Mouse (Mus musculus): Measurements from ENCODE around the gene Tmprss15. TPM values are rescaled to one million over a fixed set of nuclear protein-coding genes. Genes with fewer than 3 reads are reported as not detected.

Gene Tmprss15
- polyA plus RNA-seq, 1 experiment from 2014 or later = not detected

GRCm38 (mm10) chr16:78931287-78932025, 159.4 kb downstream of the Tmprss15 start:
- Histone ChIP-seq H3K27me3 (ENCODE audit: control insufficient read depth, insufficient read depth, low read depth, low read length) (0 out of 2 replicates have a peak, but pooled peaks cover 3% of the 10 kb centered on the region), H3K9ac (ENCODE audit: low read length) (no peak overlapping the region; the same call in 1 of the 2 replicates), H3K9me3 (ENCODE audit: control insufficient read depth, low read length) (no peaks in the 10 kb centered on the region), H3K4me3 (ENCODE audit: low read length) (peak overlapping the region; percentile 42), H3K36me3 (ENCODE audit: control insufficient read depth, insufficient read depth, low read length) (no peaks in the 10 kb centered on the region), H3K27ac (ENCODE audit: low read length) (no peak overlapping the region), H3K4me2 (ENCODE audit: low read depth, low read length) (peak overlapping the region; percentile 75), H3K4me1 (replicated peaks; ENCODE audit: control insufficient read depth, insufficient read depth, low read length) (0 out of 2 replicates have a peak, but pooled peaks cover 2% of the 10 kb centered on the region)
- ATAC-seq (ENCODE audit: low read depth) = peak; percentile 28; the same call in 1 of the 2 replicates
- 11% methylated on average over 16 of the region's 16 CpGs for WGBS

GRCm38 (mm10) chr16:78930382-78931286, 160.3 kb downstream of the Tmprss15 start, which contains the start of gene Chodl:
Gene Chodl, plus strand, starts transcription at chr16:78930948.
- H3K27me3 ChIP-seq (ENCODE audit: control insufficient read depth, insufficient read depth, low read depth, low read length) = 0 out of 2 replicates have a peak, but pooled peaks cover 3% of the 10 kb centered on the region
- no peak within 1 kb of the TSS for H3K27ac ChIP-seq (ENCODE audit: low read length)
- peak within 1 kb of the TSS; percentile 42 for H3K4me3 ChIP-seq (ENCODE audit: low read length)
- peak within 1 kb of the TSS; percentile 75 for H3K4me2 ChIP-seq (ENCODE audit: low read depth, low read length)
- H3K9me3 ChIP-seq (ENCODE audit: control insufficient read depth, low read length) = no peaks in the 10 kb centered on the region
- WGBS = 8% methylated on average over 19 of the region's 19 CpGs
- H3K4me1 ChIP-seq (replicated peaks; ENCODE audit: control insufficient read depth, insufficient read depth, low read length) = 0 out of 2 replicates have a peak, but pooled peaks cover 2% of the 10 kb centered on the region
- no peaks in the 10 kb centered on the region for H3K36me3 ChIP-seq (ENCODE audit: control insufficient read depth, insufficient read depth, low read length)
- peak; percentile 86 for ATAC-seq (ENCODE audit: low read depth)
- H3K9ac ChIP-seq (ENCODE audit: low read length) = no peak within 1 kb of the TSS; the same call in 1 of the 2 replicates

GRCm38 (mm10) chr16:78922644-78923043, 168.3 kb downstream of the Tmprss15 start:
- no peaks in the 10 kb centered on the region for H3K36me3 ChIP-seq (ENCODE audit: control insufficient read depth, insufficient read depth, low read length)
- no peak overlapping the region for H3K27ac ChIP-seq (ENCODE audit: low read length)
- no peak for ATAC-seq (ENCODE audit: low read depth)
- no peaks in the 10 kb centered on the region for H3K9me3 ChIP-seq (ENCODE audit: control insufficient read depth, low read length)
- no peak overlapping the region for H3K4me3 ChIP-seq (ENCODE audit: low read length)
- no peaks in the 10 kb centered on the region for H3K27me3 ChIP-seq (ENCODE audit: control insufficient read depth, insufficient read depth, low read depth, low read length)
- no peak overlapping the region for H3K9ac ChIP-seq (ENCODE audit: low read length)
- no peaks in the 10 kb centered on the region for H3K4me1 ChIP-seq (replicated peaks; ENCODE audit: control insufficient read depth, insufficient read depth, low read length)
- 63% methylated on average over 5 of the region's 5 CpGs for WGBS
- no peak overlapping the region for H3K4me2 ChIP-seq (ENCODE audit: low read depth, low read length)

Other genes with a start within 250 kb of the Tmprss15 start
- 1.6 and 1.8 TPM in 2 replicates for gene Chodl, start 160.1 kb downstream of the Tmprss15 start, polyA plus RNA-seq (2015; fragmentation: Nextera tagmentation; extraction: Ambion mirVana)